Mouse (Mus musculus) MEL (cell line): Measurements from ENCODE around the gene Crip2. TPM values are rescaled to one million over a fixed set of nuclear protein-coding genes. Genes with fewer than 3 reads are reported as not detected.
A peak's percentile ranks its signal among the peaks of the same experiment; 100 is the strongest.

Source experiments
- DNase-seq: peaks from one replicate; pipeline ENCODE4 v3.0.0; 2011; ENCODE audit warnings: low read depth, low spot score
- H3K27ac ChIP-seq: 2 replicates; pipeline ENCODE4 v1.5.1; 2012; ENCODE audit warnings: low read depth, mild to moderate bottlenecking, control low read depth, low read length, moderate library complexity; ENCODE audit not compliant: control insufficient read depth
- H3K27me3 ChIP-seq, 2 experiments: fragments of 150-350 bp in 1 of 2; sonication (generic) in 1 of 2; 2 replicates each; pipeline ENCODE4 v1.6.1; 2012; ENCODE audit warnings: low read length in 2 of 2, mild to moderate bottlenecking in 2 of 2, improper control_type of control experiment in 1 of 2, moderate library complexity in 1 of 2; ENCODE audit not compliant: insufficient read depth in 2 of 2, control insufficient read depth in 1 of 2
- H3K36me3 ChIP-seq, 2 experiments: 2 replicates each; pipeline ENCODE4 v1.6.1; 2012 to 2014; ENCODE audit warnings: low read length in 2 of 2, improper control_type of control experiment in 1 of 2, inconsistent platforms in 1 of 2, mild to moderate bottlenecking in 1 of 2; ENCODE audit not compliant: insufficient read depth in 2 of 2, control insufficient read depth in 1 of 2
- H3K4me1 ChIP-seq, 2 experiments: fragments of 150-350 bp in 1 of 2; sonication (generic) in 1 of 2; 2 replicates each; pipeline ENCODE4 v1.6.1; 2012; ENCODE audit warnings: low read length in 2 of 2, improper control_type of control experiment in 1 of 2, mild to moderate bottlenecking in 1 of 2; ENCODE audit not compliant: insufficient read depth in 2 of 2, control insufficient read depth in 1 of 2
- H3K4me3 ChIP-seq, 2 experiments: fragments of 150-350 bp in 1 of 2; sonication (generic) in 1 of 2; 2 replicates each; pipeline ENCODE4 v1.5.1; 2012; ENCODE audit warnings: low read depth in 2 of 2, low read length in 2 of 2, mild to moderate bottlenecking in 2 of 2, moderate library complexity in 2 of 2, control low read depth in 1 of 2, improper control_type of control experiment in 1 of 2; ENCODE audit not compliant: control insufficient read depth in 1 of 2, insufficient read depth in 1 of 2
- H3K79me2 ChIP-seq: 2 replicates; pipeline ENCODE4 v1.6.1; 2012; ENCODE audit warnings: mild to moderate bottlenecking, low read length, moderate library complexity; ENCODE audit not compliant: control insufficient read depth, poor library complexity, insufficient read depth
- H3K9ac ChIP-seq: 2 replicates; pipeline ENCODE4 v1.6.1; 2012; ENCODE audit warnings: low read depth, mild to moderate bottlenecking, control low read depth, low read length, moderate library complexity; ENCODE audit not compliant: control insufficient read depth, poor library complexity, severe bottlenecking
- H3K9me3 ChIP-seq: fragments of 150-350 bp; sonication (generic); replicated peaks from 2 replicates; pipeline ENCODE4 v1.6.1; 2012; ENCODE audit warnings: mild to moderate bottlenecking, low read length, improper control_type of control experiment, moderate library complexity; ENCODE audit not compliant: insufficient read depth
- BHLHE40 ChIP-seq: IDR thresholded peaks from 2 replicates; pipeline ENCODE4 v1.6.1; 2012; ENCODE audit warnings: low read depth, mild to moderate bottlenecking, inconsistent platforms, low read length, improper control_type of control experiment, borderline replicate concordance
- EP300 ChIP-seq, 2 experiments: IDR thresholded peaks; 2 replicates each; pipeline ENCODE4 v1.6.1; 2011; ENCODE audit warnings: improper control_type of control experiment in 2 of 2, low read length in 2 of 2, low read depth in 1 of 2, mild to moderate bottlenecking in 1 of 2
- ETS1 ChIP-seq: IDR thresholded peaks from 2 replicates; pipeline ENCODE4 v1.6.1; 2012; ENCODE audit warnings: low read depth, mild to moderate bottlenecking, inconsistent platforms, low read length, improper control_type of control experiment, moderate library complexity
- HCFC1 ChIP-seq: IDR thresholded peaks from 2 replicates; pipeline ENCODE4 v1.6.1; 2012; ENCODE audit warnings: low read depth, mild to moderate bottlenecking, inconsistent platforms, low read length, improper control_type of control experiment, moderate library complexity
- MAX ChIP-seq: IDR thresholded peaks from 2 replicates; pipeline ENCODE4 v1.6.1; 2011; ENCODE audit warnings: low read length, improper control_type of control experiment
- MAZ ChIP-seq: IDR thresholded peaks from 2 replicates; pipeline ENCODE4 v1.6.1; 2012; ENCODE audit warnings: low read depth, mild to moderate bottlenecking, inconsistent platforms, low read length, improper control_type of control experiment
- MEF2A ChIP-seq: IDR thresholded peaks from 2 replicates; pipeline ENCODE4 v1.6.1; 2014; ENCODE audit warnings: low read depth, mild to moderate bottlenecking, inconsistent platforms, low read length, improper control_type of control experiment; ENCODE audit not compliant: poor library complexity, insufficient replicate concordance, severe bottlenecking; ENCODE audit errors: extremely low read depth
- MYB ChIP-seq: IDR thresholded peaks from 2 replicates; pipeline ENCODE4 v1.6.1; 2011; ENCODE audit warnings: mild to moderate bottlenecking, low read depth, low read length, improper control_type of control experiment
- NELFE ChIP-seq: IDR thresholded peaks from 2 replicates; pipeline ENCODE4 v1.6.1; 2011; ENCODE audit warnings: low read depth, low read length, improper control_type of control experiment
- POLR2A ChIP-seq, 2 experiments: IDR thresholded peaks; 2 replicates each; pipeline ENCODE4 v1.6.1; 2011 to 2012; ENCODE audit warnings: low read length in 2 of 2, mild to moderate bottlenecking in 2 of 2, control low read depth in 1 of 2, improper control_type of control experiment in 1 of 2, low read depth in 1 of 2, moderate library complexity in 1 of 2; ENCODE audit not compliant: control insufficient read depth in 1 of 2, insufficient read depth in 1 of 2, poor library complexity in 1 of 2
- POLR2AphosphoS2 ChIP-seq: IDR thresholded peaks from 2 replicates; pipeline ENCODE4 v1.6.1; 2011; ENCODE audit warnings: low read length, improper control_type of control experiment
- SIN3A ChIP-seq: IDR thresholded peaks from 2 replicates; pipeline ENCODE4 v1.6.1; 2012; ENCODE audit warnings: low read length, improper control_type of control experiment, inconsistent platforms
- SMC3 ChIP-seq: IDR thresholded peaks from 2 replicates; pipeline ENCODE4 v1.6.1; 2011; ENCODE audit warnings: low read depth, low read length, improper control_type of control experiment
- TAL1 ChIP-seq: IDR thresholded peaks from 2 replicates; pipeline ENCODE4 v1.6.1; 2012; ENCODE audit warnings: mild to moderate bottlenecking, inconsistent platforms, low read length, moderate library complexity, mixed read lengths
- UBTF ChIP-seq: IDR thresholded peaks from 2 replicates; pipeline ENCODE4 v1.6.1; 2012; ENCODE audit warnings: low read depth, mild to moderate bottlenecking, inconsistent platforms, low read length, improper control_type of control experiment, moderate library complexity, borderline replicate concordance; ENCODE audit not compliant: insufficient read depth
- ZKSCAN1 ChIP-seq: IDR thresholded peaks from 2 replicates; pipeline ENCODE4 v1.6.1; 2012; ENCODE audit warnings: low read depth, mild to moderate bottlenecking, inconsistent platforms, low read length, improper control_type of control experiment, moderate library complexity
- polyA plus RNA-seq, 2 experiments: library from polyadenylated mRNA; stranded (reverse) in 1 of 2; unstranded in 1 of 2; fragments of >175 nt in 1 of 2; fragments of >200 nt in 1 of 2; gene quantifications; 2 replicates each; pipeline versions ENCODE4 v1.2.1 to v1.2.4; 2012; ENCODE audit warnings: low replicate concordance in 2 of 2, low read depth in 1 of 2; ENCODE audit not compliant: insufficient read length in 2 of 2, insufficient read depth in 1 of 2, missing spikeins in 1 of 2
- total RNA-seq: library from RNA; depleted of rRNA; stranded (reverse); fragments of 300-350 nt; gene quantifications from 2 replicates; pipeline ENCODE4 v1.2.3, GENCODE M21; 2012

Crip2 gene
- total and polyA plus RNA-seq, 3 experiments: 65.2 to 261 TPM; not detected in 1

GRCm38 (mm10) chr12:113152272-113152661 lies 12.2 kb downstream of the Crip2 start:
- Histone ChIP-seq H3K27me3 (no peaks in the 10 kb centered on the region), H3K36me3 (peaks cover 0 to 21% of the 10 kb centered on the region in 2 experiments; a peak in 2 of 4 replicates)
- DNase-seq: peak; percentile 96

GRCm38 (mm10) chr12:113152991-113153525 lies 13.0 kb downstream of the Crip2 start:
- Histone ChIP-seq H3K9ac (peak overlapping the region; percentile 79), H3K4me1 (peaks cover 17 to 43% of the 10 kb centered on the region in 2 experiments), H3K36me3 (peaks cover 0 to 21% of the 10 kb centered on the region in 2 experiments; a peak in 2 of 4 replicates), H3K4me3 (peak overlapping the region; percentile 78 to 80; a peak in 2 of 4 replicates), H3K9me3 (no peaks in the 10 kb centered on the region), H3K27me3 (no peaks in the 10 kb centered on the region), H3K27ac (peak overlapping the region; percentile 6), H3K79me2 (peaks cover 10% of the 10 kb centered on the region)
- DNase-seq: no peak
- TF ChIP-seq ZKSCAN1: no peak
- TF ChIP-seq HCFC1: no peak
- TF ChIP-seq SIN3A: no peak
- TF ChIP-seq MAX: no peak
- no peak for TF ChIP-seq EP300 (IDR thresholded peaks at IDR 0.05; ENCODE audit: low read depth in 1 of 2, low read length in 2 of 2)
- no peak for TF ChIP-seq BHLHE40
- no peak for TF ChIP-seq MEF2A
- TF ChIP-seq ETS1: no peak
- no peak for TF ChIP-seq POLR2A (IDR thresholded peaks at IDR 0.05; ENCODE audit: control insufficient read depth in 1 of 2, insufficient read depth in 1 of 2, low read depth in 1 of 2, low read length in 2 of 2, poor library complexity in 1 of 2)
- no peak for TF ChIP-seq TAL1
- no peak for TF ChIP-seq POLR2AphosphoS2
- TF ChIP-seq MAZ: no peak
- no peak for TF ChIP-seq SMC3
- TF ChIP-seq MYB: no peak

More at GRCm38 (mm10) chr12:113152272-113152661, 12.2 kb downstream of the Crip2 start:
- H3K4me3 ChIP-seq: peak overlapping the region; percentile 78 to 80
- H3K9me3 ChIP-seq: no peaks in the 10 kb centered on the region
- peak overlapping the region; percentile 79 for H3K9ac ChIP-seq
- peaks cover 10% of the 10 kb centered on the region for H3K79me2 ChIP-seq
- H3K4me1 ChIP-seq: peaks cover 19 to 47% of the 10 kb centered on the region in 2 experiments
- peak overlapping the region; percentile 45 for H3K27ac ChIP-seq
- TF ChIP-seq UBTF: peak; percentile 44; the same call in 1 of the 2 replicates
- peak in 1 of 2 experiments; percentile 61; a peak in 2 of 4 replicates for TF ChIP-seq POLR2A (IDR thresholded peaks at IDR 0.05; ENCODE audit: control insufficient read depth in 1 of 2, insufficient read depth in 1 of 2, low read depth in 1 of 2, low read length in 2 of 2, poor library complexity in 1 of 2)
- no peak for TF ChIP-seq NELFE
